Mouse (Mus musculus): ENCODE results near the gene Cntrl.
A peak's percentile ranks its signal among the peaks of the same experiment; 100 is the strongest.

Cntrl gene

GRCm38 (mm10) chr2:35124716-35125115 is 15.4 kb downstream of the Cntrl start:
- DNase-seq (ENCODE audit: low read depth, low spot score), result no peak

GRCm38 (mm10) chr2:35131491-35131890 is 22.2 kb downstream of the Cntrl start:
- no peak for DNase-seq (ENCODE audit: low read depth, low spot score)

DNA sequence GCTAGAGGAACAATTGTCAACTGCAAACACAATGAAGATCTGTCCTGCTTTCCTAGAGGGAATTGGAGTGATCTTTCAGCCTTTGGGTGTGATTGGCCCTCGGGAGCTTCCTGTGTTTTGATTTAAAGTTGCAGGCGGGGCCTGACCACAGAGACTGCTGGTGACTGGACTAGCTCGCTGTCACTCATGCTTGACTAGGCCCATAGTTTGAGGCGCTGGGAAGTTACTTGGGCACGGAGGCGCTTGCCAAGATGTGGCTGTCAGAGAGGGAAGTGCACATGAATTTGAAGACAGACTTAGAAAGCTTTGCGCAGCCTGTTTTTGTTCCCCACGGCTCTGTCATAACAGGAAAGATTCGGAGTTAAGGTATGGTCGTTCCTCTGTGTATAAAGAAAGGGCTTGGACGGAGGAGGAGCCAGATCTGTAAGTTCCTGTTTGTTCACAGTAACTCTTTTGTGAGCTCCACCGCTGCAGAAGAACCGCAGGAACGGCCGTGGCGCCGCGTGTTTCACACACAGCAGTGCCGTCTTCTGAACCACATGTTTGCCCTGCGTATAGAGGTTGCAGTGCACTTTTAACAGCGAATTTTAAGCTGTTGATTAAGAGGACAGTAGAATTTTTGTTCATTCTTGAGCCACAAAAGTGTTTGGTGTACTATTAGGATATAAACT is 22.8 kb downstream of the Cntrl start:
- peak; percentile 82 for DNase-seq (ENCODE audit: low read depth, low spot score)

DNA sequence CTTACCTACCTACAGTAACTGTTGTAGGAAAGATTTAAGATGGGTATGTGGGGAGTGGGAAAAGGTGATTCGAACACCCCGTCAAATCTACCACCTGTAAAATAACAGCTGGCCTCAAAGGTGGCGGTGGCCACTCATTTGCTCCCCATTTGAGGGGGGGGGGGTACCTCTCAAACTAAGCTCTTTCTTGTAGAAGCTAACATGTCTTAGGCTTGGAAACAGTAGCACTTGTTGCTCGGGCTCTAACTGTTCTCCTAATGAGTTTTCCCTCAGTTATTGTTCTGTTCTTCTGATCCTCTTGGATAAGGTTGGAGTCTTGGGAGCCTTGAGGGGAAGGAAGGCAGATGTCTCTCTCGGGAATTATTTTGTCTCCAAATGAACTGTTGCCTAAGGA is 23.4 kb downstream of the Cntrl start:
- no peak for DNase-seq (ENCODE audit: low read depth, low spot score)

DNA sequence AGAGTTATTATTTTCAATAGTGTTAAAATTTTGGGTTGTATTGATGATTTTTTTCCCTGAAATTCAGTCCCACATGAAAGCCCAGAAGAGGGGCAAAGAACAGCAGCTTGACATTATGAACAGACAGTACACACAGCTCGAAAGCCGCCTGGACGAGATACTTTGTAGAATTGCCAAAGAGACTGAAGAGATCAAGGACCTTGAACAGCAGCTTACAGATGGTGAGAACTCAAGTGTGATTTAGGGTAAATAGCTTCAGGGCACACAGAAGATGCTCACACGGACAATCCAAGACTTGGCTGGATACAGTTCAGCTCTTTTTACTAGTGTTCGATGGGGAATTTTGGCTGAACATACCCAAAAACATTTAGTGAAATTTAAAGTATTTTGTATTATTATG is 24.6 kb downstream of the Cntrl start:
- no peak for DNase-seq (ENCODE audit: low read depth, low spot score)

GRCm38 (mm10) chr2:35138576-35138975 is 29.3 kb downstream of the Cntrl start:
- DNase-seq (ENCODE audit: low read depth, low spot score), result no peak

DNA sequence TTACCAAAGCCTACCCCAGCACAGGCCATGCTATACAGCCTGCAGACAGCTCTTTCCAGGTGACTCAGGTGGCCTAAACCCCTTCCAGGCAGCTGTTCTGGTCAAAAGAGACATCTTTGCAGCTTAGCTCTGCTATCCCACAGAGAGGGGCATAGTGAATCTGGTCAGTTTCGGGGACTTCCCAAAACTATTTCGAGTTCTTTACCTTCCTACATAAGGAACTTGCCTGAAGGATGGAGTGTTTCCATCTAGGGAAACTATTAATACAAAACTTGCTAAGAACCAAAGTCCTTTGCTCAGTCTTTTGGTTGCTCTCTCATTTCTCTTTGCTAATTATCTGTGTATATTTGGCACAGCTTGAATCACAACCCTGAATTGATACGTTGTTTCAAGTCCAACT is 32.4 kb downstream of the Cntrl start:
- DNase-seq (ENCODE audit: low read depth, low spot score), result no peak

- no peak for DNase-seq (ENCODE audit: low read depth, low spot score)
These were observed 39.5 kb downstream of the Cntrl start for GRCm38 (mm10) chr2:35148806-35149205.

DNA sequence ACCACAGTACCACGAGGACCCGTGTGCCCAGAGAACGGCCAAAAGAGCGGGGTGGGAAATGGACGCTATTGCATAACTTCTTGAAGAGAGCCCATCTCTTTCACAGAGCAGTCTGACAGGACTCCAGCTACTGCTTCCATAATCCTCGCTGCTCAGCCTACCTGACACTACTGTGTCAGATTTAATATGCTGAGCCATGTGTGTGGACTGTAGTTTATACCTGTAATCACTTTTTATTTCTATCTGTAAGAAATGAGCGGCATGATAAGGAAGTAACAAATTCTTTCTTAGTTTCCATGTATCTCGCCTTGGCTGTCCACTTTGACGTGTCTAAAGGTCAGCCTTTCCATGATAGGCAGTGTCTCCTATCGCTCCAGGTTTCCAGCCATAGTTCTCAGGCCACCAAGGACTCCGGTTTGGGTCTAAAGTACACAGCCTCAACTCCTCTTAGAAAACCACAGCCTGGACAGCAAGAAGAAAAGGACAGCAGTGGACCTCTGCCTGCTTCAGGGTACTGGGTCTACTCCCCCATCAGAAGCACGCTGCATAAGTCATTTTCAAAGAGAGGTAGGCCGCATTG is 42.1 kb downstream of the Cntrl start:
- DNase-seq (ENCODE audit: low read depth, low spot score), result no peak

DNA sequence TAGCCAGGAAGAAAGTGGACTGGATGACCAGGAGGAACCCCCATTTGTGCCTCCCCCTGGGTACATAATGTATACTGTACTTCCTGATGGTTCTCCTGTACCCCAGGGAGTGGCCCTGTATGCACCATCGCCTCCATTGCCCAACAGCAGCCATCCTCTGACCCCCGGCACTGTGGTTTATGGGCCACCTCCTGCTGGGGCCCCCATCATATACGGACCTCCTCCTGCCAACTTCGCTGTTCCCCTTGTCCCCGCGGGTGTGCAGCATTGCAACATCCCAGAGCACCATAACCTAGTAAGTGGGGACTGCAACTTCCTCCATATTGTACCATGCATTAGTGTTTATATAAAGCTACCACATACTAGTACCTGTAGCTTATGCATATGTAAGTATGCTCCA is 43.9 kb downstream of the Cntrl start:
- DNase-seq (ENCODE audit: low read depth, low spot score), result no peak

DNA sequence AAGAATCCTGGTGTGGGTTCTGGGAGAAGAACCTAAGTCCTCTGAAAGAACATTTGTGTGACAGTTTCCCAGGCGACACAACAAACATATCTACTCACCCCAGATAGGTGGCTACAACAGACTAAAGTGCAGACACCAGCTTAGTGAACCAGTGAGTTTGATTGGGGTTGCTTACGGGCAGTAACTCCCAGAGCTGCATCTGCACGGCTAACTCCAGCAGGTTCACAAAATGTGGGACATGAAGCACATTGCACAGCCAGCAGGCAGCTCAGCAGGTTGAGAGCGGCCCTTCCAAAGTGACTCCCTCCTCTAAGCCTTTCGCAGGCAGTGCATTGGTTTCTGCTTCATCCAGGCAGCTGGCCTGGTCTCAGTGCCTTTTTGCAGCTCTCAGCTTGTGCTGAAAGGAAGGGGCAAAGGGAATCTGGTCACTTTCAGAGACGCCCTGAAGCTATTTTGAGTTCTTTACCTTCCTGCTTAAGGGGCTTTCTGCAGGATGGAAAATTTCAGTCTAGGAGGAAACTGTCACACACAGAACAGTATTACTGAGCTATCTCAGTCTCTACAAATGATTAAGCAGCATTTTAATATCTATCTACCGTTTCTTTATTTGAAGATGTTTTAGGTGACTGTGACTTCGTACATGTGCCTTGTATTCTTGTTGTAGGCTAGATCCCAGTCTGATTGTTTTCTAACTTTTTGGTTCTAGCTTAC is 44.7 kb downstream of the Cntrl start:
- no peak for DNase-seq (ENCODE audit: low read depth, low spot score)

DNA sequence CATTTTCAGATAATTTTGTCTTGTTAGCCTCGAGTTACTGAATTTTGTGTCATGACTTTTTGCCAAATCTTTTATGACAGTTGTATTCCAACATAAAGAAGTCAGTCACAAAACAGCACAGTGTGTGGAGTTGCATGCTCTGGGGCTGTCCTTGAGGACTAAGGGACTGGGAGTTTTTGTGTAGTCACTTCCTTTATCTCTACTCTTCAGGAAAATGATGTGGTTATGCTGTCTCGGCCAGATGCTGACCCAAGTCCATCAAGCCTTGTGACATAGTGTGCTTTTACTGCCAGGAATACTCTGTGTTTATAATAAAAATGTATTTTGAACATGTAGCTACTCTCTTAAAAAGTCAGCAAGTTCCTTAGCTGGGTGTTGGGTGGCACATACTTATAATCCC is 47.7 kb downstream of the Cntrl start:
- no peak for DNase-seq (ENCODE audit: low read depth, low spot score)

DNA sequence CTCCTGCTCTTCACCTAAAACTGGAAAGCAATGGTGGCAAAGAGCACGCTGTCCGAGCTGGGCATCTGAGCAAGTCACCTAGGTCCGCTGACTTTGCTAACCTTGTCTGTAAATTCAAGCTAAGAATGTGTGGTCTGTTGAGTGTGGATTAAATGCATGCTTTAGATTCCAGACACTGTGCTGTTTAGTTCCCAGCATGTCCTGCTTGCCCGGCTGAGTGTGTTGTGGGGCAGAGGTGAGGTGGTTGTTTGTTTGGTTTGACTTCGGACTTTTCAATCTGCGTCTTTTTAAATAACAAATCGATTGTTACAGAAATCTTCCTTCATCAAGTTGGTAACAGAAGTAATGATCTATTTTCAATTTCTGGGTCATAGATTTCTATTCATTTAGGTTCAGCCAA is 48.5 kb downstream of the Cntrl start:
- DNase-seq (ENCODE audit: low read depth, low spot score), result no peak

GRCm38 (mm10) chr2:35158358-35158757 is 49.1 kb downstream of the Cntrl start:
- no peak for DNase-seq (ENCODE audit: low read depth, low spot score)

DNA sequence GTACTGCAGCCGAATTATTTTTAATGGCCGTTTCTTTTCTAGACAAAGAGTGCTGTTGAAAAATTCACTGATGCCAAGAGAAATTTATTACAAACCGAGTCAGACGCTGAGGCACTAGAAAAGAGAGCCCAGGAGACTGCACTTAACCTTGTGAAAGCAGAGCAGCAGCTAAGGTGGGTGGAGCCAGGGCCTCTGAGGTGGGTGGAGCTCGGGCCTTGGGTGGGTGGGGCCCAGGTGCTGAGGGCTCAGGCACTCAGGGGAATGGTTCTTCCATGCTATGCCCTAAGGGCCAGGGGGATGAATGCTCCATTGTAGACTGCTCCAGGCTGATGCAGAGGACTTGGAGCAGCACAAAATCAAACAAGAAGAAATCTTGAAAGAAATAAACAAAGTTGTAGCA is 50.9 kb downstream of the Cntrl start:
- peak; percentile 38 for DNase-seq (ENCODE audit: low read depth, low spot score)

DNA sequence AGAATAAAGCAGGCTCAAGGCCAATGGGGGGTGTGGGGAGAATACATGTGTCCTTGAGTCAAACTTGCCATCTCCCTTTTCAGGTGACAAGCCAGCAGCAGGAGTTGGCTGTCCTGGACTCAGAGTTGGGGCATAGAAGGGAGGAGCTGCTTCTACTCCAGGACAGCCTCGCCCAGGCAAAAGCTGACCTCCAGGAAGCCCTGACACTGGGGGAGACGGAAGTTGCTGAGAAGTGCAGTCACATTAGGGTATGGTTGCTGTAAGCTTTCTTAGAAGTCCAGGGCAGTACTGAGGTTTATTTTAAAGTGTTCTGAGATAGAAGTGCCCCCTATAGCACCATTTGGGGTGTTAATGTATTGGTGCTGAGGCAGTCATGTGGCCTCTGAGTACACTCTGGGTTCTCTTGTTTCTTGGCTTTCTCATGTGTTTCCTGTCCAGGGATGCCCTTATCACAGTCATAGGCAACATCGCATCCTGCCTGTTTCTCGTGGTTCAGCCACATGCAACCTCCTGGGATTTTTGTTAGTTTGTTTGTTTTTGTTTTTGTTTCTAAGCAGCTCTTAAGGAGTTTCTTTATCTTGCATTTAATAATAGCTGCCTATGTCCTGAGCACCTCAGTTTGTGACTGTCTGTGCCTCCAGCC is 52.7 kb downstream of the Cntrl start:
- no peak for DNase-seq (ENCODE audit: low read depth, low spot score)

DNA sequence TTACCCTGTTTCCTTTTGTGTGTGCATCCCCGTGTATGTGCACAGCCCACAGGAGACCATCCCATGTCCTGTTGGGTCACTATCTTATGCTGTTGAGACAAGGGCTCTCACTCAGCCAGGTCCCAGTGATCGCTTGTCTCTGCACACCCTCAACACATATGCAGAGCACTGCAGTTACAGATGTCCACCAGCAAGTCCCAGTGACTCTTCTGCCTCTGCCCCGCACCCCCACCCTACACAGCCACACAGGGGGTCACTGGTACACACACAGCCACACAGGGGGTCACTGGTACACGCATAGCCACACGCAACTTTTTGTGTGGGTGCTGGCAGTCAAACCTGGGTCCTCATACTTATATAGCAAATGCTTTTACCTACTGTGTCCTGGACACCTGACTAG is 54.1 kb downstream of the Cntrl start:
- no peak for DNase-seq (ENCODE audit: low read depth, low spot score)

DNA sequence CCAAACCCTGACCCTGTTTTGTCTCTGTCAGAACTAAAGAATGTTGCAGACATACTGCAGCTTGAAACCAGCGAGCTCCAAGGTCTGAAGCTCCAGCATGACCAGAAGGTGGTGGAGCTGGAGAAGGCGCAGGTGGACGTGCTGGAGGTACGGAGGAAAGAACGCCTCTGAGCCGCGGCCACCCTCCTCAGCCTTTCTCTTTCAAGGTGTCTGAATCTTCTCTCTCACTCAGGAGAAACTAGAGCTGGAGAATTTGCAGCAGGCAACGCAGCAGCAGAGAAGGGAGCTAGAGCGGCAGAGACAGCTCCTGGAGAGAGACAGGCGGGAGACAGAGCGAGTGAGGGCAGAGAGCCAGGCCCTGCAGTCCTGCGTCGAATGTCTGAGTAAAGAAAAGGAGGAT is 56.1 kb downstream of the Cntrl start:
- DNase-seq (ENCODE audit: low read depth, low spot score), result no peak

GRCm38 (mm10) chr2:35166816-35167215 is 57.5 kb downstream of the Cntrl start:
- DNase-seq (ENCODE audit: low read depth, low spot score), result no peak

DNA sequence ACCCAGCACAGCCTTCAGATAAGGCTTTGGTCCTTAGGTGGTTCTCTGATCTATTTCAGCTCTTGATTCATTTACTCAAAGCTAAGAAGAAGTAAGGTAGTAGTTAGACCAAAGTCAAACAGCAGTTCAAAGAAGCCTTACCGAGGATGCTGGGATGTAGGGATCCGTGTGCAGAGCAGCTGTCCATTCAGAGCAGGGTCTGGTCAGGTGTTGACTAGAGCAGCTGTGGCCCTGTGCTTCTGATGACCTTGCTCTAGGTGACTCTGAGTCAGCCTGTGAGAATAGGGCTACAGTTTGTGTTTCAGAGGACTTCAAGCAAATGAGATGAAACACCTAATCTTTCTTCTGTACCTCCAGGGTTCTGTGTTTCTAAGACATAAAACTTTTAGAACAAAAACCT is 60.2 kb downstream of the Cntrl start:
- DNase-seq (ENCODE audit: low read depth, low spot score), result no peak

GRCm38 (mm10) chr2:35171341-35171861 is 62.1 kb downstream of the Cntrl start:
- no peak for DNase-seq (ENCODE audit: low read depth, low spot score)

GRCm38 (mm10) chr2:35172246-35172645 is 63.0 kb downstream of the Cntrl start:
- no peak for DNase-seq (ENCODE audit: low read depth, low spot score)
